Mouse (Mus musculus): ENCODE measurements around the gene Parp11. TPM values are rescaled to one million over a fixed set of nuclear protein-coding genes. Genes with fewer than 3 reads are reported as not detected.
A peak's percentile ranks its signal among the peaks of the same experiment; 100 is the strongest.

Parp11 gene
- total RNA-seq, 2 experiments from 2014 or later: 3.8 to 5.7 TPM

DNA sequence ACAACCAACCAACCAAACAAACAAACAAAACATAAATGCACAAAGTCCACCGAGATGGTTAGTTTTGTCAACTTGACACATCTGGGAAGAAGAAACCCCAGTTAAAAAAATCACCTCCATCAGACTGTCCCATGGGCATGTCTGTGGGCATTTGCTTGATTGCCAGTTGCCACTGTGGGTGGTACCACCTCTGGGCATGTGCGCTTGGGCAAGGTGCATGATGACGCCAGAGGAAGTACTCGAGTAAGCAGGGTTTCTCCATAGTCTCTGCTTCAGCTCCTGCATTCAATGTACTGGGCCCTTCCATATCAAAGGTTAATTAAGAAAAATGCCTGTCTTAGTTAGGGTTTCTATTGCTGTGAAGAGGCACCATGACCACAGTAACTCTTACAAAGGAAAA is 92.6 kb downstream of the Parp11 start:
- intact Hi-C loops (cut with DNase I; ENCODE audit: low total_unique reads): no loop called here
- DNase-seq: no peak

DNA sequence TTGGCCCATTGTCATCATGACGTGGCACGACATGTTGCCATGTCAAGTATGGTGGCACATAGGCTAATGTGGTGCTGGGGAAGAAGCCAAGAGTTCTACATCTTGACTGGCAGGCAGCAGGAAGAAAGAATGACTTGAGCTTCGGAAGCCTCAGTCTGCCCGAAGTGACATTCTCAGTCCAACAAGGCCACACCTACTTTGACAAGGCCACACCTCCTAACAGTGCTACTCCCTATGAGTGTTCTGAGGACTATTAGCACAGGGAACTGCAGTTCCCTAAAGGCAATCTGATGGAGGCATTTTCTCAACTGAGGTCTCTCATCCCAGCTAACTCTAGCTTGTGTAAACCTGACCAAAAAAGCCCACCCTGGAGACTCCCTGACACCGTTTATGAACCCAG is 93.0 kb downstream of the Parp11 start:
- no peak for DNase-seq
- intact Hi-C loops (cut with DNase I; ENCODE audit: low total_unique reads): loop anchor here (5.0 to 10.0 kb wide), 3 partner anchors 43 to 395 kb away; no protein-coding TSS in a partner anchor

DNA sequence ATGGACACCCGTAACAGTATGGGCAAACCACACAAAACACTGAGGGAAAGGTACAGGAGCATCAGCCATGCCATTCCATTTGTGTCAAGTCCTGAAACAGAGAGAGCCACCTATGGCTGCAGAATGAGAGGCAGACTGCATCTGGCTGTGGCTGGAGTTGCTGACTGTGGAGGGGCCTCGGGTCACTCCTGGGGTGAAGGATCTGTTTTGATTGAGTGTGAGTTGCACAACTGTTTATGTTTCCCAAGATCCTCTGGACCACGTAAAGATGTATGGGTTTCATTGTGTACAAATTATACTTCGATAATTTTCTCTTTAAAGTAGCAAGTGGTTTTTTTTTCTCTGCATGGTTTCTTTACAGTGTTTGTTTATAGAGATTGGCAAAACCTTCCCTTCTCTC is 93.9 kb downstream of the Parp11 start:
- intact Hi-C loops (cut with DNase I; ENCODE audit: low total_unique reads): loop anchor here (5.0 to 10.0 kb wide), 3 partner anchors 42 to 394 kb away; no protein-coding TSS in a partner anchor
- DNase-seq: no peak

GRCm38 (mm10) chr6:127541617-127542374 is 95.2 kb downstream of the Parp11 start:
- DNase-seq: peak; percentile 17
- intact Hi-C loops (cut with DNase I; ENCODE audit: low total_unique reads): loop anchor here (5.0 to 10.0 kb wide), 3 partner anchors 41 to 393 kb away; no protein-coding TSS in a partner anchor

Other genes with a start within 250 kb of the Parp11 start
- gene Cracr2a, start 114.5 kb downstream of the Parp11 start, total RNA-seq (2021): under 1 TPM; 0.42 to 0.94 TPM

Data from gastrocnemius, postnatal 14 days (tissue).